Mouse (Mus musculus): ENCODE measurements around the gene March9. TPM values are rescaled to one million over a fixed set of nuclear protein-coding genes. Genes with fewer than 3 reads are reported as not detected.

Gene March9
- polyA plus RNA-seq, 2 experiments = 0.07 TPM; not detected in 1

DNA sequence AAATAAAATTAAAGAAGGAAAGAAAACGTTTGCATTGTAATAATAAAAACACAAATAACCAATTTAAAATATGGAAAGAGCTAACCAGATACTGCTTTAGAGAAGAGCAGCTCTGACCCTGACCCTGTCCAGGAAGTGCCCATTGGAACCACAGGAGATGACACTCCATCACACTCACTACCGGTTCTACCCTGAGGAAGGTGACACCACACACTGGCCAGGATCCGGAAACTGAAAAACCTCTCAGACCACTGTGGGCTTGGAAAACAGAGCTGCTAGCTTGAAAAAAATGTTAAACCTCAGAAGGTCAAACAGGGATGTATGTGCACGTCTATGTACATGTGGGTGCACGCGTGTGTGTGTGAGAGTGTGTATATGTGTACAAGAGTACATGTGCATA, 41.2 kb upstream of the March9 start:
- Histone ChIP-seq H3K27me3 (ENCODE audit: control insufficient read depth, insufficient read depth, low read length) (no peaks in the 10 kb centered on the region), H3K4me3 (ENCODE audit: insufficient read depth in 1 of 2, low read depth in 2 of 2, low read length in 2 of 2) (no peak overlapping the region), H3K9me3 (ENCODE audit: control insufficient read depth, low read length) (no peaks in the 10 kb centered on the region), H3K4me1 (replicated peaks; ENCODE audit: control insufficient read depth in 2 of 2, insufficient read depth in 2 of 2, low read length in 1 of 2) (peaks cover 7 to 20% of the 10 kb centered on the region in 2 experiments), H3K4me2 (ENCODE audit: low read depth) (no peak overlapping the region), H3K27ac (no peak overlapping the region), H3K9ac (replicated peaks) (no peak overlapping the region), H3K36me3 (replicated peaks; ENCODE audit: control insufficient read depth, insufficient read depth, low read depth) (peaks cover 3% of the 10 kb centered on the region)
- no peak for ATAC-seq (ENCODE audit: insufficient read depth)
- 54% methylated on average over 6 of the region's 6 CpGs for WGBS (ENCODE audit: insufficient replicate concordance)
- no peak for DNase-seq (ENCODE audit: low read depth in 3 of 3, low spot score in 3 of 3)
- TF ChIP-seq EP300 (IDR thresholded peaks at IDR 0.05; ENCODE audit: low read depth) = no peak
- no peak for TF ChIP-seq CTCF (IDR thresholded peaks at IDR 0.05; ENCODE audit: low read depth)

DNA sequence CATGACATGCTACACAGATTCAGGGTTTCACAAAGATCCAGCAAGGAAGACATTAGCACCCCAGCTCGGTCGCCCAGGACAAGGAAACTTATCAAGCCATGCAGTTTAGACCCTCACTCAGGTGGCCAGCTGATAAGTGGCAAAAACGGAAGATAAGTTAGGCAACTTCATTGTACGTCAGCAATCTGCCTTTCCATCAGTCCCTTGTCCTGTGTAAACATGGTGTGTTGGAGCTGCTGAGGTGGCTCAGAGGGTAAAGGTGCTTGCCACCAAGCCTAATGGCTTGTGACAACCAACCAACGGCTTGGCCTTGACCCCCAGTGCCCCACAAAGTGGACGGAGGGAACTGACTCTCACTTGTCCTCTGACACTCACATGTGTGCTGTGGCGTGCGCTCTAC, 40.4 kb upstream of the March9 start:
- Histone ChIP-seq H3K36me3 (replicated peaks; ENCODE audit: control insufficient read depth, insufficient read depth, low read depth) (peaks cover 3% of the 10 kb centered on the region), H3K4me3 (ENCODE audit: insufficient read depth in 1 of 2, low read depth in 2 of 2, low read length in 2 of 2) (no peak overlapping the region), H3K9ac (replicated peaks) (no peak overlapping the region), H3K9me3 (ENCODE audit: control insufficient read depth, low read length) (no peaks in the 10 kb centered on the region), H3K4me1 (replicated peaks; ENCODE audit: control insufficient read depth in 2 of 2, insufficient read depth in 2 of 2, low read length in 1 of 2) (peaks cover 7 to 20% of the 10 kb centered on the region in 2 experiments), H3K4me2 (ENCODE audit: low read depth) (peak overlapping the region; percentile 15; the same call in 1 of the 2 replicates), H3K27me3 (ENCODE audit: control insufficient read depth, insufficient read depth, low read length) (no peaks in the 10 kb centered on the region), H3K27ac (peak overlapping the region; percentile 18)
- 23% methylated on average over 8 of the region's 8 CpGs for WGBS (ENCODE audit: insufficient replicate concordance)
- ATAC-seq (ENCODE audit: insufficient read depth) (peak; percentile 67), DNase-seq (ENCODE audit: low read depth in 3 of 3, low spot score in 3 of 3) (no peak)
- peak; percentile 48 for TF ChIP-seq EP300 (IDR thresholded peaks at IDR 0.05; ENCODE audit: low read depth)
- no peak for TF ChIP-seq CTCF (IDR thresholded peaks at IDR 0.05; ENCODE audit: low read depth)

DNA sequence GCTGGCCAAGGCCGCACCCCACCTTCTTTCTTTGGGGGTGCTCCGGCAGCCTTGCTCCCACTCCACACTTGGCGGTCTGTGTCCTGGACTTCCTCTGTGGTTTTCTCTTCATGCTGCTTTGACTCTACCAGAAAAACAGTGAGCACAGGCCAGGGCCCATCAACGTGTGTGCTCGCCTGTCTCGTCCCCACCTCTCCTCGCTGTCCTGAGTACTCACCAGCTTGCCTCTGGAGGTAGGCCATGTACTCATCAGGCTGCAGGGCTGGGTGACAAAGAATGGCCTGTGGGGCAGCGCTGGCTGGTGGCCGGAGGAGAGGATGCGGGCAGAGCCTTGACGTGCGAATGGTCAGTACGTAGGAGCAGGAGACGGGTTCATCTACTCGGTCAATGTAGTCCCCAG, 39.9 kb upstream of the March9 start:
- H3K9me3 ChIP-seq (ENCODE audit: control insufficient read depth, low read length) = no peaks in the 10 kb centered on the region
- 65% methylated on average over 15 of the region's 15 CpGs for WGBS (ENCODE audit: insufficient replicate concordance)
- DNase-seq (ENCODE audit: low read depth in 3 of 3, low spot score in 3 of 3) (no peak), ATAC-seq (ENCODE audit: insufficient read depth) (no peak)
- no peaks in the 10 kb centered on the region for H3K27me3 ChIP-seq (ENCODE audit: control insufficient read depth, insufficient read depth, low read length)
- TF ChIP-seq CTCF (IDR thresholded peaks at IDR 0.05; ENCODE audit: low read depth) (0 out of 2 replicates have a peak, but pooled peaks have one; percentile 15), EP300 (IDR thresholded peaks at IDR 0.05; ENCODE audit: low read depth) (no peak)
- no peak overlapping the region for H3K9ac ChIP-seq (replicated peaks)
- no peak overlapping the region for H3K4me2 ChIP-seq (ENCODE audit: low read depth)
- no peak overlapping the region for H3K4me3 ChIP-seq (ENCODE audit: insufficient read depth in 1 of 2, low read depth in 2 of 2, low read length in 2 of 2)
- H3K4me1 ChIP-seq (replicated peaks; ENCODE audit: control insufficient read depth in 2 of 2, insufficient read depth in 2 of 2, low read length in 1 of 2) = peaks cover 7 to 20% of the 10 kb centered on the region in 2 experiments
- H3K27ac ChIP-seq = no peak overlapping the region
- H3K36me3 ChIP-seq (replicated peaks; ENCODE audit: control insufficient read depth, insufficient read depth, low read depth) = peaks cover 3% of the 10 kb centered on the region

DNA sequence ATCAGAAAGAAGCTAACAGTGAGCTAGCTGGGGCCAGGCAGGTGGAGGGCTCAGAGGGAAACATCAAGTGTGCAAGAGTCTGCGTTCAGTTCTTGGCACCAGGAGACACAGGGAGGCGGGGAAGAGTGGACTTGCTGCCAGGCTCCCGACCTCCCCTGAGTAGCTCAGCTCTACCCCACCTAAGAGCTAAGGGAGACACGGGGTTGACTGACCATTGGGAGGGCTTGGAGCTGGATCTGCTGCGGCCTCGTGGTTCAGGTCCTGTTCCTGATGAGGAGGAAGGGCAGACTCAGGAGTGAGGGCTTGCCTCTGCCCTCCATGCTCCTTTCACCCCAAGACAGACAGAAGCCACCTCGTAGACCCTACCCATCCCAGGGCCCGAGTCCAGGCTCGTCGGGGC, 39.2 kb upstream of the March9 start:
- H3K4me3 ChIP-seq (ENCODE audit: insufficient read depth in 1 of 2, low read depth in 2 of 2, low read length in 2 of 2) = no peak overlapping the region
- no peaks in the 10 kb centered on the region for H3K27me3 ChIP-seq (ENCODE audit: control insufficient read depth, insufficient read depth, low read length)
- 78% methylated on average over 10 of the region's 10 CpGs for WGBS (ENCODE audit: insufficient replicate concordance)
- ATAC-seq (ENCODE audit: insufficient read depth) (no peak), DNase-seq (ENCODE audit: low read depth in 3 of 3, low spot score in 3 of 3) (no peak)
- H3K9ac ChIP-seq (replicated peaks) = no peak overlapping the region
- peaks cover 3% of the 10 kb centered on the region for H3K36me3 ChIP-seq (replicated peaks; ENCODE audit: control insufficient read depth, insufficient read depth, low read depth)
- H3K4me1 ChIP-seq (replicated peaks; ENCODE audit: control insufficient read depth in 2 of 2, insufficient read depth in 2 of 2, low read length in 1 of 2) = peaks cover 7 to 20% of the 10 kb centered on the region in 2 experiments
- H3K9me3 ChIP-seq (ENCODE audit: control insufficient read depth, low read length) = no peaks in the 10 kb centered on the region
- H3K4me2 ChIP-seq (ENCODE audit: low read depth) = no peak overlapping the region
- no peak overlapping the region for H3K27ac ChIP-seq
- no peak for TF ChIP-seq EP300 (IDR thresholded peaks at IDR 0.05; ENCODE audit: low read depth)
- no peak for TF ChIP-seq CTCF (IDR thresholded peaks at IDR 0.05; ENCODE audit: low read depth)

DNA sequence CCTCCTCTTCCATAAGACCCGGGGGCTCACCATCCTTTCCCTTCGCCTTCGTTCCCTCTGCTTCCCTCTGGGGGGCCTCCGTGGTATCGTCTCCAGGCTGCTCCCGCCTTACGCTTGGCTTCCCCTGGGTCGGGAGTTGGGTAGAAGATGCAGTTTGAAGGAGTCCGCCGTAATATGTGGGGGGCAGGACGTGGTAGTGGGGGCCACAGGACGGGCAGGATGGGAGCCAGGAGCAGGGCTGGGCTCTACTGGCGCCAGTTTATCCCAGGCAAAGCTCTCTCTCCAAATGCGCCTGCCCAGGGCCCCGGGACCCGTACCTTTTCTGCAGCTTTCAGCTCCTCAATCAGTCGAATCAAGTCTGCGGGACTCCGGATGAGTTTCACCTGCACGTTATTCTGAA, 38.5 kb upstream of the March9 start:
- Histone ChIP-seq H3K4me3 (ENCODE audit: insufficient read depth in 1 of 2, low read depth in 2 of 2, low read length in 2 of 2) (no peak overlapping the region), H3K4me2 (ENCODE audit: low read depth) (no peak overlapping the region), H3K27me3 (ENCODE audit: control insufficient read depth, insufficient read depth, low read length) (no peaks in the 10 kb centered on the region), H3K9me3 (ENCODE audit: control insufficient read depth, low read length) (no peaks in the 10 kb centered on the region), H3K27ac (no peak overlapping the region), H3K36me3 (replicated peaks; ENCODE audit: control insufficient read depth, insufficient read depth, low read depth) (peaks cover 3% of the 10 kb centered on the region), H3K4me1 (replicated peaks; ENCODE audit: control insufficient read depth in 2 of 2, insufficient read depth in 2 of 2, low read length in 1 of 2) (peaks cover 7 to 13% of the 10 kb centered on the region in 2 experiments), H3K9ac (replicated peaks) (no peak overlapping the region)
- ATAC-seq (ENCODE audit: insufficient read depth) (no peak), DNase-seq (ENCODE audit: low read depth in 3 of 3, low spot score in 3 of 3) (no peak)
- TF ChIP-seq CTCF (IDR thresholded peaks at IDR 0.05; ENCODE audit: low read depth) (no peak), EP300 (IDR thresholded peaks at IDR 0.05; ENCODE audit: low read depth) (no peak)
- 79% methylated on average over 20 of the region's 20 CpGs for WGBS (ENCODE audit: insufficient replicate concordance)
